Mouse (Mus musculus) retina, adult 2 months (tissue): Measurements from ENCODE around the gene Fsd1.
"Not testable (repeated sequence)": the region's sequence is repeated elsewhere in the genome, so short reads cannot be mapped to it uniquely, and the experiment has no call there.

Experiments
- DNase-seq: peaks from one replicate; pipeline ENCODE4 v3.0.0-alpha.2; 2012; ENCODE audit warnings: low read depth, low spot score

Fsd1 gene

GRCm38 (mm10) chr17:55986030-55986961 lies at the start of gene Fsd1:
Gene Fsd1 (plus strand): TSS chr17:55986509.
- peak; percentile 36 for DNase-seq

GRCm38 (mm10) chr17:55944387-55944865 lies 41.9 kb upstream of the Fsd1 start:
- not testable (repeated sequence) for DNase-seq

- DNase-seq, result peak; percentile 68
Measured at GRCm38 (mm10) chr17:55944866-55945682, 41.2 kb upstream of the Fsd1 start.

GRCm38 (mm10) chr17:55945696-55946095 lies 40.6 kb upstream of the Fsd1 start:
- no peak for DNase-seq

GRCm38 (mm10) chr17:55948647-55949046 lies 37.7 kb upstream of the Fsd1 start:
- DNase-seq, result no peak

- no peak for DNase-seq
Measured at GRCm38 (mm10) chr17:55949400-55949799, 36.9 kb upstream of the Fsd1 start, which contains the start of gene Zfp119b. Gene Zfp119b (minus strand): TSS chr17:55949500.

GRCm38 (mm10) chr17:55950601-55951000 lies 35.7 kb upstream of the Fsd1 start:
- DNase-seq, result no peak

- no peak for DNase-seq
Measured at GRCm38 (mm10) chr17:55952041-55952440, 34.3 kb upstream of the Fsd1 start.

GRCm38 (mm10) chr17:55952447-55953027 lies 33.8 kb upstream of the Fsd1 start, which contains the start of gene Ebi3:
Gene Ebi3 (plus strand): TSS chr17:55952640.
- DNase-seq, result no peak

GRCm38 (mm10) chr17:55953751-55954150 lies 32.6 kb upstream of the Fsd1 start:
- DNase-seq, result no peak

GRCm38 (mm10) chr17:55954229-55954628 lies 32.1 kb upstream of the Fsd1 start:
- DNase-seq, result no peak

- peak; percentile 61 for DNase-seq
Measured at GRCm38 (mm10) chr17:55956129-55956528, 30.2 kb upstream of the Fsd1 start.

- no peak for DNase-seq
Measured at GRCm38 (mm10) chr17:55956591-55956990, 29.7 kb upstream of the Fsd1 start.

- peak; percentile 53 for DNase-seq
Measured at GRCm38 (mm10) chr17:55957168-55957567, 29.1 kb upstream of the Fsd1 start.

- no peak for DNase-seq
Measured at GRCm38 (mm10) chr17:55957726-55958583, 28.4 kb upstream of the Fsd1 start.

GRCm38 (mm10) chr17:55958584-55958886 lies 27.8 kb upstream of the Fsd1 start:
- DNase-seq, result no peak

- DNase-seq, result peak; percentile 94
Measured at GRCm38 (mm10) chr17:55958918-55959728, 27.2 kb upstream of the Fsd1 start, which contains the start of gene Yju2. Gene Yju2 (plus strand): TSS chr17:55959099.

- no peak for DNase-seq
Measured at GRCm38 (mm10) chr17:55959946-55960740, 26.2 kb upstream of the Fsd1 start.

GRCm38 (mm10) chr17:55960791-55961190 lies 25.5 kb upstream of the Fsd1 start:
- DNase-seq, result no peak
